10 mouse cellular contexts compared by ENCODE assay signal in the genomic region with DNA sequence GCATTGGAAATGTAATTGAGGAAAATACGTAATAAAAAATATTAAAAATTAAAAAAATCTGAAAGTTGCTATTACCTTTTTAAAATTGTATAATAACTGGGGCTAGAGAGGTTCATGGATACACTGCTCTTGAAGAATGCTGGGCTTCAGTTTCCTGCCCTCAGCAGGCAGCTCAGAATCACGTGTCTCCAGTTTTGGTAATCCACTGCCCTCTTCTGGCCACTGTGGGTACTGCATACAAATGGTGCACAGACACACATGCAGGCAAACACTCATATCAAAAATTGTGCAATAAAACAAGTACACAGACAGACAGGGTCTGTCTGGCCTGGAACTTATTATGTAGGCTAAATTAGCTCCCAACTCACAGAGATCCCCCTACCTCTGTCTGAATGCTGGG. TPM values are rescaled to one million over a fixed set of nuclear protein-coding genes. Genes with fewer than 3 reads are reported as not detected.
A peak's percentile ranks its signal among the peaks of the same experiment; 100 is the strongest.
DNase-seq lines count a peak whose midpoint lies in the region; ATAC-seq and TF ChIP-seq lines count a peak whose summit lies in the region.
"Had no signal": no experiment of that assay in that cellular context is flagged by ENCODE, and none has a peak within 500 bp of the region (broad histone marks: within the 10 kb centered on the region; RNA-seq: fewer than 3 reads in every experiment).

No protein-coding gene starts in this region.

- no peaks in the 10 kb centered on the region for H3K79me2 ChIP-seq in myocyte (ENCODE audit: control insufficient read depth, insufficient read depth)

- ATAC-seq in midbrain, embryonic 11.5 days (ENCODE audit: low FRiP score) = no peak
- ATAC-seq: intestine, embryonic 15.5 days had no signal

- no peak overlapping the region for H3K27ac ChIP-seq in midbrain, embryonic 11.5 days (ENCODE audit: low read depth, low read length)
- H3K27ac ChIP-seq in midbrain, embryonic 10.5 days (replicated peaks) = no peak overlapping the region
- no peak overlapping the region for H3K27ac ChIP-seq in ES-Bruce4 (ENCODE audit: insufficient read depth, low read length)
- no peak overlapping the region for H3K27ac ChIP-seq in cerebellum, adult 2 months (ENCODE audit: insufficient read depth, low read length)
- H3K27ac ChIP-seq: embryonic facial prominence, embryonic 15.5 days; intestine, embryonic 15.5 days had no signal

- no peak for TF ChIP-seq POLR2A in ES-Bruce4 (IDR thresholded peaks at IDR 0.05; ENCODE audit: insufficient read depth, low read length)
- TF ChIP-seq POLR2A in myocyte (IDR thresholded peaks at IDR 0.05; ENCODE audit: insufficient read length, low read depth) = no peak
- TF ChIP-seq POLR2A in cerebellum, adult 2 months (IDR thresholded peaks at IDR 0.05; ENCODE audit: borderline replicate concordance, insufficient read depth, low read length) = no peak

- no peak overlapping the region for H3K9ac ChIP-seq in midbrain, embryonic 11.5 days (ENCODE audit: low read length)
- H3K9ac ChIP-seq in ES-Bruce4 (ENCODE audit: low read depth, poor library complexity, severe bottlenecking) = no peak overlapping the region
- H3K9ac ChIP-seq: embryonic facial prominence, embryonic 15.5 days; intestine, embryonic 15.5 days had no signal

- TF ChIP-seq CTCF in ES-Bruce4 (IDR thresholded peaks at IDR 0.05; ENCODE audit: low read depth, low read length) = peak; percentile 45
- TF ChIP-seq CTCF in cerebellum, adult 2 months (IDR thresholded peaks at IDR 0.05; ENCODE audit: borderline replicate concordance, insufficient read depth, low read depth, low read length) = no peak

- DNase-seq in midbrain, embryonic 11.5 days (ENCODE audit: low spot score, missing footprints) = peak; percentile 85
- no peak for DNase-seq in midbrain, embryonic 10.5 days (ENCODE audit: low spot score)
- DNase-seq in T-cell, adult 2 months (ENCODE audit: low spot score) = peak; percentile 26
- no peak for DNase-seq in cerebellum, adult 9-10 months
- DNase-seq in left cerebral cortex, postnatal 14 days (ENCODE audit: low spot score in 2 of 2) = no peak
- DNase-seq in cerebellum, adult 2 months = no peak

- 66% methylated on average over 2 of the region's 2 CpGs for WGBS in midbrain, embryonic 11.5 days
- 68% methylated on average over 2 of the region's 2 CpGs for WGBS in midbrain, embryonic 10.5 days
- WGBS in cerebellum, adult 2 months = 62% methylated on average over 2 of the region's 2 CpGs

- H3K4me3 ChIP-seq in midbrain, embryonic 11.5 days (ENCODE audit: low read depth, low read length) = no peak overlapping the region
- no peak overlapping the region for H3K4me3 ChIP-seq in midbrain, embryonic 10.5 days
- no peak overlapping the region for H3K4me3 ChIP-seq in ES-Bruce4 (ENCODE audit: low read depth, low read length)
- H3K4me3 ChIP-seq in myocyte = no peak overlapping the region
- no peak overlapping the region for H3K4me3 ChIP-seq in cerebellum, adult 2 months (replicated peaks; ENCODE audit: insufficient read depth, low read depth, low read length)
- H3K4me3 ChIP-seq: embryonic facial prominence, embryonic 15.5 days; intestine, embryonic 15.5 days had no signal

- H3K9me3 ChIP-seq in midbrain, embryonic 11.5 days (ENCODE audit: control insufficient read depth, low read length) = peaks cover 7% of the 10 kb centered on the region; the same call in 1 of the 2 replicates
- H3K9me3 ChIP-seq in midbrain, embryonic 10.5 days (replicated peaks) = peaks cover 26% of the 10 kb centered on the region; the same call in 1 of the 2 replicates
- peaks cover 23% of the 10 kb centered on the region for H3K9me3 ChIP-seq in ES-Bruce4 (replicated peaks; ENCODE audit: control insufficient read depth, insufficient read depth, low read length, poor library complexity, severe bottlenecking)
- H3K9me3 ChIP-seq: intestine, embryonic 15.5 days had no signal

- H3ac ChIP-seq in myocyte (ENCODE audit: control insufficient read depth, insufficient read length) = no peak overlapping the region

- no peak overlapping the region for H3K4me2 ChIP-seq in midbrain, embryonic 11.5 days
- no peak overlapping the region for H3K4me2 ChIP-seq in myocyte (ENCODE audit: low read depth)
- H3K4me2 ChIP-seq: embryonic facial prominence, embryonic 15.5 days; intestine, embryonic 15.5 days had no signal

- H3K4me1 ChIP-seq in midbrain, embryonic 11.5 days (ENCODE audit: control insufficient read depth, insufficient read depth, low read length) = no peaks in the 10 kb centered on the region
- no peaks in the 10 kb centered on the region; the same call in 1 of the 2 replicates for H3K4me1 ChIP-seq in midbrain, embryonic 10.5 days
- no peaks in the 10 kb centered on the region for H3K4me1 ChIP-seq in ES-Bruce4 (ENCODE audit: control insufficient read depth, insufficient read depth, low read length)
- H3K4me1 ChIP-seq in cerebellum, adult 2 months (ENCODE audit: control insufficient read depth, insufficient read depth, low read length) = no peaks in the 10 kb centered on the region
- H3K4me1 ChIP-seq: embryonic facial prominence, embryonic 15.5 days; intestine, embryonic 15.5 days had no signal

- no peaks in the 10 kb centered on the region for H3K36me3 ChIP-seq in midbrain, embryonic 11.5 days (ENCODE audit: control insufficient read depth, insufficient read depth, low read length)
- no peaks in the 10 kb centered on the region for H3K36me3 ChIP-seq in midbrain, embryonic 10.5 days
- no peaks in the 10 kb centered on the region for H3K36me3 ChIP-seq in ES-Bruce4 (ENCODE audit: control insufficient read depth, insufficient read depth, low read length, poor library complexity, severe bottlenecking)
- H3K36me3 ChIP-seq in myocyte (ENCODE audit: control insufficient read depth, insufficient read depth) = no peaks in the 10 kb centered on the region
- H3K36me3 ChIP-seq: embryonic facial prominence, embryonic 15.5 days; intestine, embryonic 15.5 days had no signal

- intact Hi-C loops in left cerebral cortex, postnatal 14 days (cut with DNase I) = no loop called here

- no peaks in the 10 kb centered on the region for H3K27me3 ChIP-seq in midbrain, embryonic 11.5 days (ENCODE audit: control insufficient read depth, insufficient read depth, low read length)
- peaks cover 37% of the 10 kb centered on the region for H3K27me3 ChIP-seq in midbrain, embryonic 10.5 days (ENCODE audit: low read depth, poor library complexity, severe bottlenecking)
- H3K27me3 ChIP-seq in ES-Bruce4 (ENCODE audit: control insufficient read depth, insufficient read depth, low read length, poor library complexity, severe bottlenecking) = no peaks in the 10 kb centered on the region
- H3K27me3 ChIP-seq in myocyte (ENCODE audit: control insufficient read depth, insufficient read depth, insufficient read length) = no peaks in the 10 kb centered on the region
- no peaks in the 10 kb centered on the region for H3K27me3 ChIP-seq in cerebellum, adult 2 months (ENCODE audit: control insufficient read depth, insufficient read depth, low read length)

- no peak for TF ChIP-seq EP300 in ES-Bruce4 (IDR thresholded peaks at IDR 0.05; ENCODE audit: insufficient read depth, low read depth, low read length)

TF ChIP-seq in myocyte, 11 proteins besides CTCF, POLR2A, EP300 and RAD21:
- no peak for TF ChIP-seq TCF3 (IDR thresholded peaks at IDR 0.05; ENCODE audit: insufficient read length, low read depth)
- peak; percentile 9 for TF ChIP-seq USF1 (IDR thresholded peaks at IDR 0.05; ENCODE audit: low read depth)
- TF ChIP-seq POLR2AphosphoS2 (IDR thresholded peaks at IDR 0.05; ENCODE audit: insufficient read length, low read depth) = no peak
TF ChIP-seq in myocyte: peak in this region for 1.

RNA-seq across cellular contexts. Expression of a gene that starts 21.3 kb away (rescaled TPM):
- 28.5 and 29.2 TPM in 2 replicates for polyA plus RNA-seq in midbrain, embryonic 11.5 days (2014; fragmentation: Nextera tagmentation; extraction: Ambion mirVana)
- polyA plus RNA-seq in midbrain, embryonic 10.5 days (2016; fragmentation: Nextera tagmentation; extraction: Ambion mirVana) = 22.8 and 26.7 TPM in 2 replicates
- polyA plus RNA-seq in ES-Bruce4 (2011; ENCODE audit: insufficient read depth, insufficient read length, low read depth, missing spikeins) (14.2 and 18.6 TPM in 2 replicates), myocyte (2012; fragmentation: generic; extraction: Trizol) (13.9 TPM)
- total RNA-seq in left cerebral cortex, postnatal 14 days (2021) = 10 to 100 TPM; 46.8 to 48.8 TPM
- polyA plus RNA-seq in cerebellum, adult 2 months (2012; rRNA removed) = 40.1 and 41.7 TPM in 2 replicates

RNA-seq across cellular contexts. Expression of a gene that starts 21.4 kb away (rescaled TPM):
- 32.2 and 32.6 TPM in 2 replicates for polyA plus RNA-seq in midbrain, embryonic 11.5 days (2014; fragmentation: Nextera tagmentation; extraction: Ambion mirVana)
- polyA plus RNA-seq in midbrain, embryonic 10.5 days (2016; fragmentation: Nextera tagmentation; extraction: Ambion mirVana) = 25.3 and 26.3 TPM in 2 replicates
- polyA plus RNA-seq in ES-Bruce4 (2011; ENCODE audit: insufficient read depth, insufficient read length, low read depth, missing spikeins) (not detected in 2 replicates), myocyte (2012; fragmentation: generic; extraction: Trizol) (not detected)
- 10 to 100 TPM; 11.0 to 13.8 TPM for total RNA-seq in left cerebral cortex, postnatal 14 days (2021)
- polyA plus RNA-seq in cerebellum, adult 2 months (2012; rRNA removed) = 0.14 and 0.20 TPM in 2 replicates
- polyA plus RNA-seq: intestine, embryonic 15.5 days had no signal

Comparison
In these comparisons a context has a peak if more than half of its experiments do, and no peak if none do; other contexts are left out.
1. DNase-seq: peak in midbrain, embryonic 11.5 days (single experiment) and T-cell, adult 2 months (single experiment); none in midbrain, embryonic 10.5 days (single experiment), cerebellum, adult 9-10 months (single experiment), left cerebral cortex, postnatal 14 days (0 of 2) and cerebellum, adult 2 months (0 of 2).
2. RNA of a gene that starts 21.4 kb away (polyA plus RNA-seq): 32.2 to 32.6 TPM in midbrain, embryonic 11.5 days and 25.3 to 26.3 TPM in midbrain, embryonic 10.5 days; 0.14 to 0.20 TPM in cerebellum, adult 2 months, not detected in ES-Bruce4 and not detected in myocyte (single experiment); every median in the first group is over 10 times any median in the second.